Mouse (Mus musculus) lung, postnatal 4 days (tissue): Measurements from ENCODE around the gene Eef1akmt3.

Source experiments
- DNase-seq, 2 experiments: peaks; one replicate each; pipeline ENCODE4 v3.0.0; 2021

The Eef1akmt3 gene

GRCm38 (mm10) chr10:126997340-126998113 is 43.8 kb downstream of the Eef1akmt3 start:
- no peak for DNase-seq

DNA sequence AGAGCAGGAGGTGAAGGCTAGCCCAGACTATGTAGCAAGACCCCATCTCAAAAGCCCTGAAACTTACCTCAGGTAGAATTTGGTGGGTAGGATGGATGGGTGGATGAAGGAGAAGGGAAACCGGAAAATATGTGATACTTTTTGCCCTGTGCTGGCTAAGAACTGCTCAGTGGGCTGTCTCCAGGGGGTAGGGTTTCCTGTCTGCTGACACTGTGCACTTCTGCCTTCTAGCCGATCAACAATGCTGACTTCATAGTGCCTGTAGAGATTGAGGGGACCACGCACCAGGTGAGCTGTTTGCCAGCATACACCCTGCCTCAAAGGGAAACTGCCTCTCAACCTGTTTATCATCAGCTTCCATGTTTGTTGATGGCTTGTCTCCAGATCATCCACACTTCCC is 47.7 kb downstream of the Eef1akmt3 start:
- DNase-seq, result no peak

- no peak for DNase-seq
These were observed 49.6 kb downstream of the Eef1akmt3 start for GRCm38 (mm10) chr10:126991676-126992075.

- peak; percentile 90 to 94 for DNase-seq
These were observed 50.8 kb downstream of the Eef1akmt3 start for GRCm38 (mm10) chr10:126990313-126991056.

DNA sequence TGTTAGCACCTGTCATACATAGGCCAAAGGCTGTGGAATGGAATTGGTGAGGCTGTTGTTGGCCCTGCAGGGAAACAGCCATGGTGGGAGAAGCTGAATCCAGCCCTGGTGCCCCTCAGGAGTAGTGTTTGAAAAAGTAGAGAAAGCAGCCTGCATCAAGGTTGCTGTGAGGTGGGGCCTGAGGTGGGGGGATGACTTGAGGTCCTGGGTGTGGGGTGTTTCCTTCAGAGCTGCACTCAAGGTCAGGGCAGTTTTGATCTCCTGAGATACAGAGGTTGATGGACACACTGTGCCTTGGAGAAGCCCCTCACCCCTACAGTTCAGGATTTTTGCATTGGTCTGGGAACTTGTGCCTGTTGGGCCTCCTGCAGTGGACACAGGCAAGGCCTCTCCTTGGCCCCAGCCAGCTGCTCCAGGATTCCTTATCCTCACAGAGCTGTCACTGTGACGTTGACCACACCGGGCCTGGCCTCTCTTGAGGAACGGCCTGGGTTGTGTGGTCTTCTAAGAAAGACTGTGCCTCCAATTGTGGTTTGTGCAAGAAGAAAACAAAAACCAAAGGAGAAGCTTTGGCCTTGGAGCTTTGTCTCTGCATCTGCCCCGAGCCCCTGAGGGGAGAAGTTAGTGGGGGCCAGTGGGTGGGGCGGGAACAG is 52.7 kb downstream of the Eef1akmt3 start:
- DNase-seq, result no peak

DNA sequence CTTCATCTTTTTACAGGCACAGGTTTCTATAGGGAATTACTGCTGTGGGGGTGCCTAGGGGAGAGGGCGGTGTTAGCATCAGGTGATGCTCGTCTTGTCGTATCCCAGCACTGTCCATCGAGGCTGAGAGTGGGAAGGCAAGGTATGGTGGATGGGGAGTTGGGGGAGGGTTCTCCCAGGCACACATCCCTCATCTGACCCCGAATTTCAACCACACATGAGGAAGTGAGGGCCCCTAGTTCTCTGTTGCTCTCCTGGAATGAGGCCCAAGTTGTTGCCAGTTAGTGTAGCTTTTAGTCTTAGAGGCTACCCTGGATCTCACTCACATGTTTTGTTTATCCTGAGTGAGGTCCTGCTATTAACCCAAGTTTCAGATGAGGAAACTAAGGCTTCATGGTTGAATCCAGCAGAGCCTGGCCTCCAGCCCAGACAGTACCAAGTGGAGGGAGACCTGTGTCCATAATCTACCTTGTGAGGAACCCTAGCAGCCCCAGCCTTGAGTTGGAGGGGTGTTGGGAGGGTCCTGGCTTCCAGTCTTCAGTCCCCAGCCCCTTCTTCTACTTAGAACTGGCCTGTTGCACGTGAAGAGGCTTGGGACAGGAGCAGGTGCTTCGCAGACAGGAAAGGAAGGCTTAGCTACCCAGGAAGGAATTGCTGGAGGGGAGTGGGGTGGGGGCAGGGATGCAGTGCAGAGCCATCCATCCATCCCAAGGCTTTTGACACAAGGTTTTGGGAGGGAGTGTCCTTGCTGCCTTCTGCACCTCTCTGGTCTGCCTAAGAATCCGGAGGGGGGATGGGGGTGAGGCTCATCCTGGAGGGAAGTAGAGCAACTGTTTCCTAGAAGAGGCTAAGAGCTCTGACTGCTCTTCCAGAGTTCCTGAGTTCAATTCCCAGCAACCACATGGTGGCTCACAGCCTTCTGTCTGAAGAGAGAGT is 53.9 kb downstream of the Eef1akmt3 start:
- no peak for DNase-seq

- peak; percentile 89 to 94 for DNase-seq
These were observed 54.8 kb downstream of the Eef1akmt3 start for GRCm38 (mm10) chr10:126986541-126986961.

DNA sequence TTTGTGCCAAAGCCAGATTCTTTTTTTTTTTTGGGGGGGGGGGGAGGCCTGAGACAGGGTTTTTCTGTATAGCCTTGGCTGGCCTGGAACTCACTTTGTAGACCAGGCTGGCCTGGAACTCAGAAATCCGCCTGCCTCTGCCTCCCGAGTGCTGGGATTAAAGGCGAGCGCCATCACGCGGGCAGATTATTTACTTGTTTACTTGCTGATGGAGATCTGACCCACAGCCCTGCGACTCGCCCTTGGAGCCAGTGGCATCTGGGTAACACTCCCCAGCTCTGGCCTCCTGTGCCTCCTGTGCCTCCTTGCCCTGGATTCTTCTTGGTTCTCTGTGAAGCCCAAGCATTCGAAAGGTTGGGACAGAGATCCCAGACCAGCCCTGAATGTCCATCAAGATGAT is 55.7 kb downstream of the Eef1akmt3 start:
- no peak for DNase-seq

GRCm38 (mm10) chr10:126985127-126985526 is 56.2 kb downstream of the Eef1akmt3 start:
- no peak for DNase-seq

DNA sequence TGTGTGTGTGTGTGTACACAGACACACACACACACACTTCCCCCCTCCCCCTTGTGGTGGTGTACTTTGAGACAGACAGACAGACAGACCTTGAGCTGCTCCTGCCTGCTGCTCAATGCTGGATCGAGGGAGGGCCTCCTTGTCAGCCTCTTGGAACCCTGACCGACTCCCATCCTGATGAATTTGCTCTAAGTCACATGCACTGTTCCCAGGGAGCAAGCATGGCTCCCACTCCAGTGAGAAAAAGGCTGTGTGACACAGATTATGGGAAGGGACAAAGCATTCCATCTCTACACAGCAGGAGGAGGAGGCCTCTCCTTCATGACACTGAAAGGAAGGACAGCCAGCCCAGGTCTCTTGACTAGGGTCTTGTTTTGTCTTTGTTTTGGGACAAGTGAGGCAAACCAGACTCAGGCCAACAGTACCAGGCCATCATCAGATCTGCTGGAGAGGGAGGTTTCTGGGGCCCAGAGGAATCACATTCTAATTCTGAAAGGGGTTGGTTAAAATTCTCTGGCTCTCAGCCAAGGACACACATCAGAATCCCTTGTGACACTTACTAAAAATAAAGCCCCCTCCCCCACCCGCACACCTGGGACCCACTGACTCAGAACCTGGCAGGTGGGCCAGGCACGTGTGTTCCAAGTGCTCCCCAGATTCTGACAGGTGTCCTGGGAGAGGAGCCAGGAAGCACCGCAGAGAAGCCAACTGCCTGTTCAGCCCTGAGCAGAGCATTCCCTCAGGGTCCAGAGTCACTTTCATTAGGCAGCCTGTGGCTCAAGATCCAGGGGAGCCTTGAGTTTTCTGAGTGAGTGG is 56.9 kb downstream of the Eef1akmt3 start:
- peak in 1 of 2 experiments; percentile 51 for DNase-seq

GRCm38 (mm10) chr10:126983193-126983725 is 58.1 kb downstream of the Eef1akmt3 start:
- no peak for DNase-seq

DNA sequence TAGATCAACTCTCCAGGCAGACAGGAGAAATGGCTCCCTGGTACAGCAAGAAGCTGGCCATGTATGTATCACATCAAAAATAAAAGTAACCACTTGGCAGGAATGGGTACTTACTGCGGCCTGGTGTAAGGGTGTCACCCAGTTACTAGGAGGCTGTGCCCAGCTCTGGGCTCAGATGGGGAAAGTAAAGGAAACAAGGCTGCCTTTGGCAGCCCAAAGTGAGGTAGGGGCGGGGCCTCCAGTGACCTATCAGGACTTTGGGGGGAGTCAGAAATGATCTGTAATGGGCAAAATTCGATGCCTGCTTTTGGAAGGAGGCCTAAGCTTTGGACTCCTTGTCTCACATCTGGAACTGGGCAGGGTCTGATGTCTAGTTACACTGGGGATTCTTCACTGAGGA is 59.6 kb downstream of the Eef1akmt3 start:
- DNase-seq, result no peak
